Mouse (Mus musculus): ENCODE results near the gene Lss.

Lss gene

DNA sequence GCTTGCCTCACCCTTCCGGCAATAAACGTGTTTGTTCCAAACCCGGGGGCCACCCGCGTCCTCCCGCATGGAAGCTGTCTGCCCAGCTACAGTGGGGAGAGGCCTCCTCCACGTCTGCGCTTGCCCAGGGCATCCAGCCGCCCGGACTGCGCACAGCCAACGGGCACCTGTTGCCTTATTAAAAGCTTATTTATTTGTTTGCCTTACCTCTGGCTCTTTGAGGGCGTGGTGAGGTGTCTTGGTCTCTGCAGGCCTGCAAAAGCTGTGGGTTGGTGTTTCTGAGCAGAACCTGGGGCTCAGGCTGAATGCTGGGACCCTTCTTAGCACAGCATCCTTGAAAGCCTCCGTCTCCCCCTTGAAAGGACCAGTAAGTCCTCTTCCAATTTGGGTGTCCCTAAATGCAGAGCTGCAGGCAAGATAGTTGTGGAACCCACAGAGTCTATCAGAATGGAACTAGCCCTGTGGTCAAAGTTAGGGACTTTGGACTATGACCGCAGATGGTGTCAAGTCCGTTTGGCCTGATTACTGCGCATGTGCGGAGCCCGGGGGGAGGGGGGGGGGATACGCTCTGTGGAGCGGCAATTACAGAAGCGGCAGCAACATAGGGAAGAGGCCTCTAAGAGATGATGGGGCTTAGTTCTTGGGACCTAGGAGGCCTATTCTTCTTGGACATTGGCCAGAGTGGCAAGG, 38.8 kb downstream of the Lss start:
- DNase-seq (ENCODE audit: low spot score in 2 of 2) = no peak

DNA sequence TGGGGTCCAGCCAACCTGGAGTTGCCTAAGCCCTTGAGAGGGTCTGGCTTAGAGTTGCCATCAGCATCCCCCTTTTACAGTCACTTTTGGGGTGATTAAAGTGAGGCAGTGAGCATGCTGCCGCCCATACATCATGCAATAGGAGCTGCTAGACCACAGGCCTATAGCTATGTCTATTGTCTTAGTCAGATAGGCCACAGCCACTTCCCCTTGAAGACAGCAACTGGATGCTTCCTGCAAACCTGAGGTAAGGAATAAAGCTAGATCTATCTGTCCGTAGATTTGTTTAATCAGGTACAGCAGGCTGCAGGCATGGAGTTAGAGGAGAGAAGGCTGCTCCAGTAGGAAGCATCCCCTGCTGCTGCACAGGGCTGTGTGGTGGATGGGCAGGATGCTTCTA, 39.7 kb downstream of the Lss start:
- no peak for DNase-seq (ENCODE audit: low spot score in 2 of 2)

DNA sequence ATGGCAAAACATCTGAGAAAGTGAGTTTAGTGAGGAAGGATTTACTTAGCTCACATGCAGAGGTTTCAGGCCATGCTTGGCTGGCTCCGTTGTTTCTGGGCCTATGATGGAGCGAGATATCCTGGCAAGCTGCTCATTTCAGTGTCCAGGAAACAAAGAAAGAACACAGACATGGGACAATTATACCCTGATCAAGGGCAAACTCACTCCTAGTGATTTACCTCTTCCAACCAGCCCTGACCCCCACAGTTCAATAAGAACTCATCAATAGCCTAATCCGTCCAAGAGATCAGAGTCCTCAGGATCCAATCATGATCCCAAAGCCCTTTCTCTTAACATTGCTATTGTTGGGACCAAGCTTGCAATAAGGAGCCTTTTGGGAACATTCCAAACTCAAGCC, 40.8 kb downstream of the Lss start:
- DNase-seq (ENCODE audit: low spot score in 2 of 2) = no peak

DNA sequence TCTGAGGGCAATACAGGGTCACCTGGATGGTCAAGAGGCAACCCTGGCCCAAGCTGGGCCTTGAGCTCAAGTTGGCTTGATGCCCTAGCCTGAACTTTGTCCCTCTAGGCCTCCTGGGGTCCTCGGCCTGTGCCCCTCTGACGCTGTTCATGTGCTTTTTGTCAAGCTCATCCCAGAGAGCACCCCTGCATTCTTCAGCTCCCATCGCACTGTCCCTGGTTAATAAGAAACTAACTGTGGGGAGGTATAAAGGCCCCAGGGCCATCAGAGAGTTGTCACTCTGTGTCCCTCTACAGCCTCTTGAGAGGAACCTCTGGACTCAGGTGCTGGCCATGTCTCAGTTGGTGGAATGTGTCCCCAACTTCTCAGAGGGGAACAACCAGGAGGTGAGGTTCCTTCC, 44.0 kb downstream of the Lss start, which contains the start of gene Ftcd:
Gene Ftcd (plus strand): TSS at position 275 of the 400 bp plus-strand sequence.
- DNase-seq (ENCODE audit: low spot score in 2 of 2) = no peak

DNA sequence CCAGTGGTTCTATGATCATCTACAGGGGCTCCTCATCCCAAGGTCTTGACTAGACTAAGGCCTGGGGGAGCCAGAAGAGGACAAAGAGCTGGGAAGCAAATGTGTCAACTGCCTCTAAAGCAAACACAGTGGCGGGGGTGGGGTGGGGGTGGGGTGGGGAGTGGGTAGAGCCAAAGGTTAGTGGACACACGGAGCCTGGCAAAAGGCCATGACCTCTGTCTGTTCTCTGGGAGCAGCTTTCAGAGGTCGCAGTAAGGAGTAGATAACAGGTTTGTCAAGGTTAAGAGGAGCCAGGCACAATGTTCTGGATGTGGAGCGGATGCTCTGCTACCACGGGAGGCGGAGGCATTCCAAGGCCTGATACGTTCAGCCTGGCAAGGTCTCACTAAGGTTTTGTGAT, 45.5 kb downstream of the Lss start:
- DNase-seq (ENCODE audit: low spot score in 2 of 2) = no peak

DNA sequence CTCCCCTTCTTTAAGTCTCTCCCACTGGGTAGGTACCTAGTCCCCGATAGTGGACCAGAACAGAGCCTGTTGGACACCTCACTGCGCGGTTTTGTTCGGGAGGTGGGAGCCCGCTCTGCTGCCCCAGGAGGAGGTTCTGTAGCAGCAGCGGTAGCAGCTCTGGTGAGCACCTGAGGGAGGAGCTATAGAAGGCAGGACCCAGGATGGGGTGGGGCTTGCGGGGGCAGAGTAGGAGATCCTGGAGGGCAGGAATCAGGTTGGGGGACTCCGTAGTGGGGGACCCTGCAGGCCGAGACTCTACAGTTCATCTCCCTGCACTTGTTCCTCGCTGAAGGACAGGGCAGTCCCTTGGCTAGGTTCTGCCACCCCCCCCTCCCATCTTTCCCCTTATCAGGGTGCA, 52.8 kb downstream of the Lss start:
- DNase-seq (ENCODE audit: low spot score in 2 of 2) = no peak

DNA sequence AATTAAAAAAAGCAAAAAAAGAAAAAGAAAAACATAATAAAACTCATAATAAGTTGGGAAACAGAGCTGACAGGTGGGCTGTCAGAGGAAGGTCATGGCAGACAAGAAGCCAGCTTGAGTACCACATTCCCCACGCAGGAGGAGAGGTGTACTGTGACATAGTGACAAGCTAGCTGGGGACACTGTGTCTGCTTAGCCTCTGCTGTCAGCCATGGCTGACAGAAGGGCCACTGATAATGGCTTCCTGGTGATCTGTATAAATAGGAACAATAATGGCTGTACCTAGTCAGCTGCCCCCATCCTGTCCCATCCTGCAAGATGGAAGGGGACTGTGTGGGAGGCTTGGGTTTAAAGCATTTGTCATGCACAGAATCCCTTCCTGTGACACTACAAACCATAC, 54.8 kb downstream of the Lss start:
- no peak for DNase-seq (ENCODE audit: low spot score in 2 of 2)

DNA sequence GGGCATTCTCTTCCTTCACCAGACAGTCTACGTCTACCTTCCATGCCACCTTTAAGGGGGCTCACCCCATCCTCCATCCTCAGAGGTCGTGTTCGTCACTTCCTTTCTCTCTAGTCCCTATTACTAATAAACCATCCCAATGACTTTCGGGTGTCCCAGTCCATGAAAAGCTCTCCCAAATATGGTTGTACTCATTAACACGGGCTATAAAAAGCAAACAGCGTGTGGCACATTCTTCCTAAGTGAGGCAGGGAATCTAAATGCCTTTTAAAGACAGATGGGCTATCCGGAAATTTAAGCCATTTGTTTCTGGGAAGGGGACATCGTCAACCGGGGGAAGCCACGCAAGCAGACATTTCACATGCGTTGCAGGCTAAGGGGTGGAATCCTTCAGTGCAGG, 58.8 kb downstream of the Lss start:
- no peak for DNase-seq (ENCODE audit: low spot score in 2 of 2)

DNA sequence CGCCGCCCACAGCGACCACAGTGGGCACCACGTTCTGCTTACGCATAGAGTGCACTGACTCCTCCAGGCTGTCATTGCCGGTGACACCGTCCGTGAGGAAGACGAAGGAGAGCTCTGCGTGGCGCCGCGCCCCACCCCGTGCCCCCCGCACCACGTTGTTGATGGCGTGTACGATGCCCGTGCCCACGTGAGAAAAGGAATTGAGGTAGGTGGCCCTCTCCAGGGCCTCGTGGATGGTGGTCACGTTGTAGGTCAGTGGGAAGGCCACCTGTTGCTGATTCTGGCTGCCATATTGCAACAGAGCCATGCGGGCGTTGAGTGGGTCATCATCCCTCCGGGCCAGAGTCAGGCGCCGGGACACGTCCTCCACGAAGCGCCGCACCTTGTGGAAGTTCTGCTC, 65.0 kb downstream of the Lss start:
- no peak for DNase-seq (ENCODE audit: low spot score in 2 of 2)

DNA sequence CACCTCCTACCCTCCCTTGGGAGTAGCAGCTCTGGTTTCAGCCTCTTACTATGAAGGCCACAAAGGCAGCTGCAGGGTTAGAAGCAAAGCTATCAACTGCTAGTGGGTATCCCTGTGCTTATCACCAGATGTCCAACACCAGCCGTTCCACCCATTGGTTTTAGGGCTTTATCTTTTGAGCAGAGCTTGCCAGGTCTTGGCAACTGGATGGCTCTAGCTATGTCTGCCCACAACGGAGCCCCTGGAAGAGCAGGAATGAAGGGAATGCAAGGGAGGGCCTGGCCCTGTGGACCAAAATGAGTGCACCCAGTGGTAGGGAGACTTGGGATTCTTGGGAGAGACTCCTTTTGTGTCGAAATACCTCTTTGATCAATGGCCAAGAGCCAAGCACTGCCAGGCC, 71.3 kb downstream of the Lss start:
- no peak for DNase-seq (ENCODE audit: low spot score in 2 of 2)
